Mouse (Mus musculus): ENCODE results near the gene 1700034J05Rik. TPM values are rescaled to one million over a fixed set of nuclear protein-coding genes. Genes with fewer than 3 reads are reported as not detected.
A peak's percentile ranks its signal among the peaks of the same experiment; 100 is the strongest.

The 1700034J05Rik gene
- polyA plus RNA-seq, 1 experiment = not detected

DNA sequence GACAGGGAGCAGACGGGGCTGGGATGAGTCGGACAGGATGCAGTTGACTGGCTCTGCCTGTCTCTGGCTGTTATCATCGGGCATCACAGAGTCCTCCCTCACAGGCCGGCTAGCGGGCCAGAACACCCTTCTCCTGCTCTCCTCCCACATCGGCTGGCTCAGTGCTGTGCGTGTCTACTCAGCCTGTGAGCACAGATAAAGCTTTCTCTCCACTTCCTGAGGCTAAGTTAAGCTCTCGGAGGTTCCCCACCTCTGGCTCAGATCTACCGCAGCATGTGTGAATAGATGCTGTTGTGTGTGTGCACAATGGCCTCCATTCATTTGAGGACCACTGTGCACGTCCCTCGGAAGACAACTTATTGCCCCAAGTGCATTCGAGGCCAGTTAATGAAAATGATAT lies 1.7 kb upstream of the 1700034J05Rik start:
- peak overlapping the region; percentile 86 for H3K4me3 ChIP-seq (replicated peaks)
- H3K4me1 ChIP-seq = peaks cover 99% of the 10 kb centered on the region
- no peaks in the 10 kb centered on the region for H3K9me3 ChIP-seq
- no peaks in the 10 kb centered on the region for H3K27me3 ChIP-seq (replicated peaks)
- peaks cover 39% of the 10 kb centered on the region for H3K36me3 ChIP-seq (replicated peaks; ENCODE audit: low read length)
- TF ChIP-seq GATA1 (IDR thresholded peaks at IDR 0.05; ENCODE audit: borderline replicate concordance, low read length) = peak; percentile 69; the same call in 1 of the 3 replicates
- 0 out of 2 replicates have a peak, but pooled peaks have one; percentile 30 for TF ChIP-seq FLI1 (IDR thresholded peaks at IDR 0.05; ENCODE audit: low read length)

DNA sequence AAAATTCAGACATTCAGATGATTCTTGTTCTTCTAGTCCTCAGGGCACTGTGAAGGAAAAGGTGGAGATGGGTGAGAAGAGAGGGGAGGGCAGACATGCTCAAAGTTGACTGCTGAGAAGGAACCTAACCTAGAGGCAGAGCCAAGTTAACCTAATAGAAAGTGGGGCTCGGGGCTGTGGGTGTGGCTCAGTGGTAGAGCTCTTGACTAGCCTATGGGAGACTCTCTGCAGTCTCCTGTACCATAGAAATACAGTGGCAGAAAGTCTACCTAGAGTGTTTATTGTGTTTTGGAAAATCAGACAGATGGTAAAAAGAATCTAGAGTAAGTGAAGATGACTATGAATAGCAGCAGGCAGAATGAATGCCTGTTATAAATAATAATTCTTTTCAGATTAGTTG lies 1.3 kb upstream of the 1700034J05Rik start:
- no peak for TF ChIP-seq FLI1 (IDR thresholded peaks at IDR 0.05; ENCODE audit: low read length)
- TF ChIP-seq GATA1 (IDR thresholded peaks at IDR 0.05; ENCODE audit: borderline replicate concordance, low read length) = no peak
- no peaks in the 10 kb centered on the region for H3K9me3 ChIP-seq

DNA sequence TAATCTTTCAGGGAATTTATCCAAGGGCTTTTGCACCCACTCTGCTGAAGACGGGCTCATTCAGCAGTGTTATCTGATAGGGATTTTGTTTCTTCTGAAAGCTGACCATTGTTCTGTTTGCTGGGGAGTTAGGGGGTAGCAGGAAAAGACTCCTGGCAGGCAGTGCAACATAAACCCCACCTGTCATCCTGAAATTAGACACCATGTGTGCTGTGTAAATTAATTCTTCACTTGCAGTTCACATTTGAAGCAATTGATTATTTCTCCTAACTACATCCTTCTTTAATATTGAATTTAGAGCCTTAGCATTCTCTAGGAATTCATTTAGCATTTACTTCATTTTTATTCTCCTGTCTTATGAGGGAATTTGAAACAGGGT lies 3.8 kb downstream of the 1700034J05Rik start:
- no peak for TF ChIP-seq FLI1 (IDR thresholded peaks at IDR 0.05; ENCODE audit: low read length)
- TF ChIP-seq GATA1 (IDR thresholded peaks at IDR 0.05; ENCODE audit: borderline replicate concordance, low read length) = no peak
- H3K27me3 ChIP-seq (replicated peaks) = no peaks in the 10 kb centered on the region
- H3K36me3 ChIP-seq (replicated peaks; ENCODE audit: low read length) = peaks cover 40% of the 10 kb centered on the region
- H3K9me3 ChIP-seq = no peaks in the 10 kb centered on the region
- no peak overlapping the region for H3K4me3 ChIP-seq (replicated peaks)
- peaks cover 99% of the 10 kb centered on the region for H3K4me1 ChIP-seq

More for the DNA sequence above, 1.3 kb upstream of the 1700034J05Rik start:
- H3K4me3 ChIP-seq (replicated peaks) = peak overlapping the region; percentile 86
- H3K27me3 ChIP-seq (replicated peaks) = no peaks in the 10 kb centered on the region
- peaks cover 35% of the 10 kb centered on the region for H3K36me3 ChIP-seq (replicated peaks; ENCODE audit: low read length)
- H3K4me1 ChIP-seq = peaks cover 99% of the 10 kb centered on the region

DNA sequence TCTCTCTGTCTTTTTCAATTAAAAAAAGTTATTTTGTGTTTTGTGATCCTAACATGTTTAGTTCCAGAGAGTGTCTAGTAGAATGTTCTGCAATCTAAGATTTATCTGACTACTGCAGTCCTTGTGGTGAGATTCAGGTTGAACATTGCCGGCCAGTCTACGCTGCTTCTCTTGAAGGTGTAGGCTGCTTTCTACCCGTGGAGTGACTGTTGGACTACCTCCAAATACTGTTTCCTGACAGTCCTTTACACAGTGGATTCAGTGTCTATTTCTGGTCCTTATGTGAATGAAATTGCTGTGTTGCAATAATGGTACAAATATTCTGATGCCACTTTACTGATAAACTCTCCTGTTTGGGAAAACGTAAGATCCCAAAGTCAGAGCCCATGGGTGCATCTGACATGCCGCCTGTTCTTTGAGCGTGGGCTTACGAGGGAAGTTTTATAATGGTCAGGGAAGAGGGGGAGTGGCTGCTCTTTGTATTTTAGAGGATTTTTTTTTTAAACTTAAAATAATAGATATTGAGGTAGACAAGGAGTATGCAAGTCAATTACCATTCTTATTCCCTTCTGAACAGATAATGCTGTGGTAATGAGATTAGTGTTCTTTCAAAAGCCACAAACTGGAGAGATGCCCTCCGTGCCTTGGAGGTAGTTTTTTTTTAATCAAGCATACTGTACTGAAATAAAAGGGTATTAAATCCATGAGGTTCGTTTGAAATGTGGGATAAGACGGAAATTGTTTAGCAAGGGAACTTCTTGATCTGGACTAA lies 4.4 kb downstream of the 1700034J05Rik start:
- Histone ChIP-seq H3K4me1 (peaks cover 99% of the 10 kb centered on the region), H3K4me3 (replicated peaks) (no peak overlapping the region), H3K9me3 (no peaks in the 10 kb centered on the region), H3K27me3 (replicated peaks) (no peaks in the 10 kb centered on the region), H3K36me3 (replicated peaks; ENCODE audit: low read length) (peaks cover 42% of the 10 kb centered on the region)
- TF ChIP-seq GATA1 (IDR thresholded peaks at IDR 0.05; ENCODE audit: borderline replicate concordance, low read length) (no peak), FLI1 (IDR thresholded peaks at IDR 0.05; ENCODE audit: low read length) (no peak)

DNA sequence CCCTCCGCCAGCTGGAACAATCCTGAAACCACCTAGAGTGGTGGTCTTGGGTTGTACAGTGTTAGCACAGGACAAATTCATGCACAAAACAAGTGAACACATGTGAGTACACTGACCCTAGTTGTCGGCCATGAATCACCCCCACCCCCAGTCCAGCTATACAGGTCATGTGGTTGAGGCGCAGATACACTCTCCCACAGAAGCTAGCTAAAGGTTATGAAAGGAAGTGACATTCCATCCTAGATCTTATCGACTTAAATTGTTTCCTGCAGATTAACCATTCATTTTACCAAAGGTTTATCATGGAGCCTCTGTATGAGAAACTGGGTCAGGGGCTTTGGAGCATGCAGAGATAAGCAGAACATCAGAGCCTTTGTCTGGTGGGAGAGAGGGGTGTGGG lies 7.0 kb downstream of the 1700034J05Rik start:
- no peaks in the 10 kb centered on the region for H3K9me3 ChIP-seq
- no peak for TF ChIP-seq GATA1 (IDR thresholded peaks at IDR 0.05; ENCODE audit: borderline replicate concordance, low read length)
- TF ChIP-seq FLI1 (IDR thresholded peaks at IDR 0.05; ENCODE audit: low read length) = no peak
- H3K36me3 ChIP-seq (replicated peaks; ENCODE audit: low read length) = peaks cover 27% of the 10 kb centered on the region
- peak overlapping the region; percentile 9 for H3K4me3 ChIP-seq (replicated peaks)
- H3K4me1 ChIP-seq = peaks cover 96% of the 10 kb centered on the region
- H3K27me3 ChIP-seq (replicated peaks) = no peaks in the 10 kb centered on the region

DNA sequence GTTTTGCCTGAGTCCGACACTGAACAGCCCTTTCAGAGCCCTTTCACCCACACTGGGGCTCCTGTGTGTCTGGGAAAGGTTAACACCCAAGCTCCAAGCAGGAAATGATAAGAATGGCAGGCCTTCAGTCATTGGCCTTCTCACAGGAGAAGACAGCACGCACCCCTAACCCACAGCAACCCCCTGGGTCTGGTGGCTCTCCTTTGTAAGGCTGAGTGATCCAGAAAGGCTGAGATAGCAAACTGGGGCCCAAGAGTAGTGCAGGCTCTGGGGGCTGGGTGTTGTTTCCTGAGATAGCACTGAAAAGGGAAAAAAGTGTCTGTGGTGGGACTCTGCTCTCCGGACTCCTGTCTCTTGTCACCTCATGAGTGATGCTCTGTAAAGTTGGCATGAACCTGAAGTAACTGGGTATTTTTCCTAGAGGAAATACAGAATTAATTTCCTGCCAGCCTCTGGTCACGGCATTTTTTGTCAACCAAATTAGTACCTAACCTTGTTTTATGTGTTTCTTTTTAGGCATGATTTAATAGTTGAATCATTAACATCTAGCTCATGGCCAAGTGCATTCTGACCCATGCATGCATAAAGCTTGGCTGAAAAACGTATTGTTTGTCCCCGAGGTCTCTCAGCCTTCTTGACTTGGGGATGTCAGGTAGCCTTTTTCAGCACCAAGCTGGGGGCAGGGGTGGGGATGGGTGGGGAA lies 7.7 kb downstream of the 1700034J05Rik start:
- Histone ChIP-seq H3K9me3 (no peaks in the 10 kb centered on the region), H3K36me3 (replicated peaks; ENCODE audit: low read length) (peaks cover 24% of the 10 kb centered on the region), H3K27me3 (replicated peaks) (no peaks in the 10 kb centered on the region), H3K4me3 (replicated peaks) (peak overlapping the region; percentile 64), H3K4me1 (peaks cover 96% of the 10 kb centered on the region)
- no peak for TF ChIP-seq FLI1 (IDR thresholded peaks at IDR 0.05; ENCODE audit: low read length)
- TF ChIP-seq GATA1 (IDR thresholded peaks at IDR 0.05; ENCODE audit: borderline replicate concordance, low read length) = no peak

DNA sequence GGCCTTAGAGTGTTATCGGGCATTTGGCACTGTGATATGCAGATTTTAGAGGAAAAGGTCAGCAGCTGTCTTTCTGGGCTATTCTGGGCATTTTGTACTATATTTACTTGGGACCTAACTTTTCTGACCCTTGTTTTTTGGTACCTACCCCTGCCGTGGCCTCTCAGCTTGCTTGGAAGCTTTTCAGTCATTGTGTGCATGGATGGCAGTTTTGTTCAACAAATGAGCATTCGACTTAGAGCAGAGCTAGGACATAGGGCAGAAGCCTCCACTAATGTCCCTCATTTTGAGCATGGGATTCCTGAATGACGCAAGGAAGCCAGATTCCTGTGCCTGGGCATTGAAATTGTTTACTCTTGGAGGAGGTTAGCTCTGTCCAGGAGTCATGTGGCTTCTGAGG lies 9.4 kb downstream of the 1700034J05Rik start:
- Histone ChIP-seq H3K4me3 (replicated peaks) (no peak overlapping the region), H3K27me3 (replicated peaks) (no peaks in the 10 kb centered on the region), H3K9me3 (no peaks in the 10 kb centered on the region), H3K4me1 (peaks cover 96% of the 10 kb centered on the region), H3K36me3 (replicated peaks; ENCODE audit: low read length) (peaks cover 35% of the 10 kb centered on the region)
- TF ChIP-seq FLI1 (IDR thresholded peaks at IDR 0.05; ENCODE audit: low read length) (no peak), GATA1 (IDR thresholded peaks at IDR 0.05; ENCODE audit: borderline replicate concordance, low read length) (no peak)

DNA sequence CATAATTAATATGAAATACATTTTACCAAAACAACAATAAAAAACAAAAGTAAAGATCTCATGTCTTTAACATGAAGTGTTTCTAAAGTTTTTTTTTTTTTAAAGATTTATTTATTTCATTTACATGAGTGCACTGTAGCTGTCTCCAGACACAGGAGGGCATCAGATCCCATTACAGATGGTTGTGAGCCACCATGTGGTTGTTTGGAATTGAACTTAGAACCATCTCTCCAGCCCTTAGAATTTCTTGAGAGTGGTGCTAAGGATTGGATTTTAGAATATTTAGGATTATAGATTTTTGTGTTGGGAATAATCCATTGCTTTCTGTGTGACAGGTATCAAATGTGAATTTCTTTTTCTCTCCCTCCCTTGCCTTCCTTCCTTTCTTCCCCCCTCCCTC lies 10.2 kb downstream of the 1700034J05Rik start:
- peaks cover 97% of the 10 kb centered on the region for H3K4me1 ChIP-seq
- H3K27me3 ChIP-seq (replicated peaks) = no peaks in the 10 kb centered on the region
- H3K9me3 ChIP-seq = no peaks in the 10 kb centered on the region
- no peak overlapping the region for H3K4me3 ChIP-seq (replicated peaks)
- no peak for TF ChIP-seq FLI1 (IDR thresholded peaks at IDR 0.05; ENCODE audit: low read length)
- TF ChIP-seq GATA1 (IDR thresholded peaks at IDR 0.05; ENCODE audit: borderline replicate concordance, low read length) = no peak
- H3K36me3 ChIP-seq (replicated peaks; ENCODE audit: low read length) = peaks cover 40% of the 10 kb centered on the region

DNA sequence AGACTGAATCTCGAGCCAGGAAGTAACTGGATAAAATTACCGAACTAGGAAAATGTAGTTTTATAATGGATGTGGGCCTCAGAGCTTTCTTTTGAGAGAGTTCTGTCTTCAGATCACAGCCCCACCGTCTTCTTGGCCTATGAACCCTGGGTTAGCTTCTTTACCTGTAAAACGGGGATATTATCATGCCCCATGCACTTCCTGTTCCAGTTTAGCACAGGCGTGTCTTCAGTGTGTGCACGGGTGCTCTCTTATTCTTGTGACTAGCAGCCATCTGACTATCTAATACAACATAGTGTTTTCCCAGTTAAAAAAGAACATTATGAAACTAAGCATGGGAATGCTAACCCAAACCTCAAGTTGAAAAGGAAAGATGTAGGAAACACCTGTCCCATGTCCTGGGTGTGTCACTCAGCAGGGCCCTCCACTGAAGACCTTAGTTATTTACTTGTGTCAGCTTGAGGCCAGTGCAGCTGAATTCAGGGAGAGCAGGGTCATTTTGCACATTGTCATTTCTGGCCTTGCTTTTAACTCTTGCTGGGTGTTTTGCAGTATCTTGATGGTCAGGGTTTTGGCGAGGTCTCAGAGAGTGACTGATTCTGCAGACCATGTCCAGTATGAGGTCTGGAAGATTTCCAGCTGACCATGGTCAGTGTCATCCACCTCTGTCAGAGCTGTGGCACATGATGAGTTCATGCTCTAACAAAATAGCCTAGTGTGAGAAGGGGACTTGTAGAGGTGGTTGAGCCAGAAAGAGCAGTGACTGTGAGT lies 12.5 kb downstream of the 1700034J05Rik start:
- H3K4me1 ChIP-seq = peaks cover 82% of the 10 kb centered on the region
- TF ChIP-seq GATA1 (IDR thresholded peaks at IDR 0.05; ENCODE audit: borderline replicate concordance, low read length) (no peak), FLI1 (IDR thresholded peaks at IDR 0.05; ENCODE audit: low read length) (no peak)
- no peaks in the 10 kb centered on the region for H3K9me3 ChIP-seq

More for the DNA sequence above, 12.5 kb downstream of the 1700034J05Rik start:
- H3K36me3 ChIP-seq (replicated peaks; ENCODE audit: low read length) = peaks cover 40% of the 10 kb centered on the region
- H3K27me3 ChIP-seq (replicated peaks) = no peaks in the 10 kb centered on the region
- H3K4me3 ChIP-seq (replicated peaks) = no peak overlapping the region

Measured in megakaryocyte, embryonic 14.5 days (primary cell).